Mouse (Mus musculus) lung, adult 18-20 months (tissue): ENCODE measurements at regions not wholly inside any gene's neighbourhood (a gene's known extent, or its start where the extent isn't known, plus 50 kb on each side); places are given as distances from the start of the nearest gene placed in this dataset.

ENCODE experiments used
- DNase-seq, 2 experiments: peaks; one replicate each; pipeline ENCODE4 v3.0.0; 2022; ENCODE audit warnings: mixed read lengths in 2 of 2

- DNase-seq: no peak
These were observed 441.9 kb upstream of the Fam19a5 start for GRCm38 (mm10) chr15:87102211-87102610.

GRCm38 (mm10) chr15:87105951-87106350 is 438.1 kb upstream of the Fam19a5 start:
- DNase-seq: no peak

GRCm38 (mm10) chr15:87107701-87108100 is 436.4 kb upstream of the Fam19a5 start:
- DNase-seq: no peak

- DNase-seq: no peak
These were observed 435.7 kb upstream of the Fam19a5 start for GRCm38 (mm10) chr15:87108411-87108810.

- no peak for DNase-seq
These were observed 421.4 kb upstream of the Fam19a5 start for GRCm38 (mm10) chr15:87122656-87123055.

- DNase-seq: no peak
These were observed 418.5 kb upstream of the Fam19a5 start for GRCm38 (mm10) chr15:87125427-87126148.

GRCm38 (mm10) chr15:87138870-87139269 is 405.2 kb upstream of the Fam19a5 start:
- no peak for DNase-seq

GRCm38 (mm10) chr15:87169136-87169535 is 375.0 kb upstream of the Fam19a5 start:
- DNase-seq: no peak

GRCm38 (mm10) chr15:87170890-87171289 is 373.2 kb upstream of the Fam19a5 start:
- no peak for DNase-seq

- no peak for DNase-seq
These were observed 371.0 kb upstream of the Fam19a5 start for GRCm38 (mm10) chr15:87173096-87173495.

GRCm38 (mm10) chr15:87178646-87179045 is 365.5 kb upstream of the Fam19a5 start:
- DNase-seq: no peak

GRCm38 (mm10) chr15:87180836-87181235 is 363.3 kb upstream of the Fam19a5 start:
- no peak for DNase-seq

GRCm38 (mm10) chr15:87184248-87184647 is 359.9 kb upstream of the Fam19a5 start:
- DNase-seq: no peak

GRCm38 (mm10) chr15:87188816-87189455 is 355.2 kb upstream of the Fam19a5 start:
- DNase-seq: no peak

- DNase-seq: no peak
These were observed 352.2 kb upstream of the Fam19a5 start for GRCm38 (mm10) chr15:87191901-87192300.

- DNase-seq: no peak
These were observed 347.7 kb upstream of the Fam19a5 start for GRCm38 (mm10) chr15:87196306-87196893.

GRCm38 (mm10) chr15:87199641-87200040 is 344.5 kb upstream of the Fam19a5 start:
- DNase-seq: no peak

- DNase-seq: no peak
These were observed 343.6 kb upstream of the Fam19a5 start for GRCm38 (mm10) chr15:87200282-87201048.

- no peak for DNase-seq
These were observed 343.0 kb upstream of the Fam19a5 start for GRCm38 (mm10) chr15:87201055-87201454.

- no peak for DNase-seq
These were observed 314.1 kb upstream of the Fam19a5 start for GRCm38 (mm10) chr15:87229951-87230350.

- no peak for DNase-seq
These were observed 308.0 kb upstream of the Fam19a5 start for GRCm38 (mm10) chr15:87236096-87236495.

- no peak for DNase-seq
These were observed 305.0 kb upstream of the Fam19a5 start for GRCm38 (mm10) chr15:87239057-87239456.

- no peak for DNase-seq
These were observed 282.6 kb upstream of the Fam19a5 start for GRCm38 (mm10) chr15:87261497-87261896.
